Mouse (Mus musculus) liver, embryonic 14.5 days (tissue): ENCODE measurements at regions not wholly inside any gene's neighbourhood (a gene's known extent, or its start where the extent isn't known, plus 50 kb on each side); places are given as distances from the start of the nearest gene placed in this dataset.

Experiments
- CTCF ChIP-seq: IDR thresholded peaks from 2 replicates; pipeline ENCODE4 v1.5.1; 2016; ENCODE audit warnings: antibody characterized with exemption, low read depth, control low read depth
- EP300 ChIP-seq: IDR thresholded peaks from 2 replicates; pipeline ENCODE4 v1.6.1; 2016; ENCODE audit warnings: antibody characterized with exemption, low read depth

DNA sequence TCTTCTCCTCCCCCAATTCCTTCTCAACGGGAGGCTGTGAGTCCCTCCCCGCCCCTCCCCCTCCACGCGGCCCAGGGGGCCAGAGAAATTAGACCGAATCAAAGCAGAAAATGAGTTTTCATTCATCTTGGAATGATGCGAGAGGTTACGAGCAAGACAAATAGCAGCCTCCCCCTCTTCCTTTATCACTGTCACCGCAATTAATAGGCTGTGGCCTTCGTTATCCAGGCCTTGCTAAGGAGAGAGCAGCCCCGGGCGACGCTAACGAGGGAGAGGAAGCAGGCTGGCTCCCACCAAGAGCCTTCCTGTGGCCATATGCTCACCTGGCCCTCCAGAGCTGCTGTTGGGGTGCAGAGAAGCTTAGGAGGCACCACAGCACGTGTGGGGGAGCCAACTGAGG, 61.8 kb upstream of the Lhx1 start:
- TF ChIP-seq CTCF (no peak), EP300 (no peak)
